Mouse (Mus musculus) layer of hippocampus, adult 11-12 months (tissue): ENCODE measurements around the gene Kctd5.
"Not testable (repeated sequence)": the region's sequence is repeated elsewhere in the genome, so short reads cannot be mapped to it uniquely, and the experiment has no call there.

Source experiments
- DNase-seq: peaks from one replicate; pipeline ENCODE4 v3.0.0; 2022; ENCODE audit warnings: low spot score

Kctd5 gene

DNA sequence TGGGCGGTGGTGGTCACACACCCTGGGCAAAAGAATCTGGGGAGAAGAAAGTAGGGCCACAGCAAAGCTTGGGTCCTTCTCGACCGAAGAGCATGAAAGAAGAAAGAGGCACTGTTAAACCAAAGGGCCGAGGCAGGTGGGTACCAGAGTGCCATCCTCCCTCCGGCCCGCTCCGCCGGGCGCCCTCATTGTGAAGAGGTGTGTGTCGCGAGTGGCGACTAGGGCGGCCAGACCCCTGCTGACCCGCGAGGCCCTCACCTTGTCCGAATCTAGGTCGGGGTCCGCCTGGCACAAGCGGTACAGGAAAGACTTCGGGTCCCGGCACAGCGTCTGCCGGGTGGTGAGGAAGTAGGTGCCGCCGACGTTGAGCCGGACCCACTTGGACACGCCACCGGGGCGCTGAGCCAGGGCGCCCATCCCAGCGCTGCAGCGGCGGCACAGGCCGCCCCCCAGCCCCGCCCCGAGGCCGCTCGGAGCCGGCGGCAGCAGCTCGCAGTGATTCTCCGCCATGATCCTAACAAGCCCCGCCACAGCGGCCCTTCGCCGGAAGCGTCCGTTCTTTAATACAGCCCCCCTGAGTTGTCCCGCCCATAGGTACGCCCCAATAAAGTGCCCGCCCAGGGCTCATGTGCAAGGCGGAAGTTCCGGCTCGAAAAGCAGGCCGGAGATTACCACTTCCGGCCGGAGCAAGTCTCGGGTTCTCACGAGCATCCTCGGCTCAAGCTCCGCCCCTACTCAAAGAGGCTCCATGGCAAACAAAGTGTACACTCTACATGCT lies at the start of gene Kctd5:
Kctd5 (minus strand) TSS at position 567 of the 778 bp plus-strand sequence.
- DNase-seq = peak; percentile 96

DNA sequence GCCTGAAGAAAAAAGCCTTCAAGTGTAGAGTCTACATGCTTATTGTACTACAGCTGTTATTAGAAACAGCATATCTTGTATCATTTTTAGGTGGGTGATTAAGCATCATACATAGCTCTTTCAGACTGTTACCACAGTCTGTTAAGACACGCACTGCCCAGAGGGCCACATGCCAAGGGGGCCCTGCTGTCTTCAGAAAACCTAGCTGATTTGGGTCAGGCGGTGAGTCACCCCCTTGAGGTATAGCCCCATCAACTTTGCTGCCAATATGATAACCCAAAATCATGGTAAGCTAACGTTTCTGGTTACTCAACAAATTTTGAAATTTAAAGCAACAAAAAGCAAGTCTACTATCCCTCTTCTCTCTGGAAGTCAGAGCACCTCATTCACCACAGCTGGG lies 46.2 kb upstream of the Kctd5 start:
- no peak for DNase-seq

DNA sequence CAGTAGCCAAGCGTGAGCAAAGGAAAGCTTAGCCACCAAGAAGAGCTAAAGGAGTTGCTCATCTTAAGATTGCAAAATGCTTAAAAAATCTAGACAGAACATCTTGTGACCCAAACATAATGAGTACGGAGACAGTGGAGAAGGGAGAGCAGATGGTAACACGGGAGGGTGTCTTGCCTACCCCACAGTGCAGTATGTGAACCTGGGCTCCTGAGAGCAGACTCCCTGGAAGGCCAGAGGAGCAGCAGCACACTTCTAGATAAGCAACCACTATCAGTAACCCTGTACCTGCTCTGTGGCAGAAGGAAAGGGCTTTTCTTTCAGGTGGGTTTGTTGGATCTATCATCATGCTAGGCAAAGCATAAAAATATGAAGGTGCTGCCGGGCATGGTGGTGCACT lies 39.7 kb upstream of the Kctd5 start:
- peak; percentile 25 for DNase-seq

DNA sequence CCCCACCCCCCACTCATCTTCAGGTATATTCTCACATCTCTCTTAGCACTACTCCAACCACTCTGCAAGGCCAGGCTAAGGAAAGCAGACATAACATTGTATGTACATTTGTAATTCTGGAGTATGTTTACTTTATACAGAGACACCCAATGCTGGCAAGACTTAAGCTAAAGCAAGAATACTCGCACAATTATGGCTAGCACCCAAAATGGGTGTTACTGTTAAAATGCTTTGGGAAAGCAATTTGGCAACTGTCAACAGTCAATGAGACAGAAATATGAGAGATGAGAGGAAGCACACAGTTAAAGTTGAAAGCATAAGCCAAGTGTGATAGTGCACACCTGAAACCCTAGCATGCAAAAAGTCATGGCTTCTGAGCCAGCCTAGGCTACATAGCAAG lies 38.0 kb upstream of the Kctd5 start:
- no peak for DNase-seq

DNA sequence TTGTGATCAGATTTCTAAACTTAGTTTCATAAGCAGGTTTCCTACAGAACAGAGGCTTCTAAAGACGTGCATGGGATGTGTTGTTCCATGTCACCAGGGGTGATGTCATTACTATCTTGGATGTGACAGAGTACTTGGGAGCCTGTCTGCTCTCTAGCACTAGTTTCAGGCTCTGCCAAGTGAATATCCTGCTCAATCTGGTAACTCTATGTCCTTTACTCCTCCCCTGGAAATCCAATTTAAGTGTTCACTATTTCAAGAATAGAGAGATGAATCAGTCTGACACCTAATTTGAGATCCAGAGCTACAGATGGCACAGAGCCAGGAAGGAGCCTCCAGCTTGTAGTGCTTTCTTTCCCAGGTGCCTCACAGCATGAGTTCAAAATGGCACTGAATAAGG lies 35.6 kb upstream of the Kctd5 start:
- DNase-seq = peak; percentile 22

DNA sequence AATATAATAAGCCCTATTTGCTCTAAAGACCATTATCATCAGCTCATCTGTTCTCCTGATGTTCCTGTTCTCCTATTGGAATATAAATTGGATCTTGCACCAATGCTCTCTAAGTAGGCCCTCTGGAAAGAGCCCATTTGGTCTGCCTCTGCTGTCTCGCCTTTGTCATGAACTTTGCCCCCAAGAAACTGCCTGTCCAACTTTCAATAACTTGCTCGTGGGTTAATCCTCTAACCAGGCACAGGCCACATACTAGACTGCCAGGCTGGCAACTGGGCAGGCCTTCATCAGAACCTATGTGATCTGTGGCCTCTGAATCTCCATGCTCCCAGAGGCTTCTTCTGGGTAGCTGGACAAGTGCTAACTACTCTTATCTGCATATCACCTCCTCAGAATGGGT lies 31.8 kb upstream of the Kctd5 start:
- no peak for DNase-seq

DNA sequence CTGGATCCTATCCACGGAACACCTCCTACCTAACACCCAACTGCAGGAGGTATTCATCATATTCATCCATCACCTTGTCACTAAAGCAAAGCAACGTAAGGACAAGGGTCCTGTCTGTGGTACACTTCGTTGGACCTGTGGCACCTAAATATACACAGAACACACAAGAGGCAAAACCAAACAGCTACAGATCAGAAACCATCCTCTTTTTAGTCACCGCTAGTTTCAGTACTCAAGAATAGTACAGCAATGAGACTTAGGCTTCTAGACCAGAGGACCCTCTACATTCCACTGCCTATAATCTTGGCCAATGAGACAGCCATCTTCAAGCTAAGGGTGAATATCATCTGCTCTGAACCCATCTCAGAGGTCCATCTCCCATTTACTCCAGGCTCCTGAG lies 25.1 kb upstream of the Kctd5 start:
- DNase-seq = no peak

DNA sequence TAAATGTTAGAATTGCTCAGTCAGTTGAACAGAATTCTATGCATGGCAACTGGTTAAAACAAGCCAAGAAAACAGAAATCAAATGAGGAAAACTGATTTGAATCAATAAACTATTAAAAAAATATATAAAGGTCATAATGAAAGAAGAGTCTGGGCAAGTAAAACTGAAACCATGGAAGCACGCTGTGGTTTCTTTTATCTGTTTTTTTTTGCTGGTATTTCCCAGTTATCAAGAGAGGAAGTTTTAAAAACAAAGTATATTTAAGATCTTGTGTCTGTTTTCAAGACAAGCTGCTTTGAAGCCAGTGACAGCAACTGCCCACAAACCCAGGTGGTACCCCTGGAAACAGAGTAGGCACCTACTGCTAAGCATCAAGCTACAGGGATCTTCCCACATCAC lies 17.3 kb upstream of the Kctd5 start:
- no peak for DNase-seq

DNA sequence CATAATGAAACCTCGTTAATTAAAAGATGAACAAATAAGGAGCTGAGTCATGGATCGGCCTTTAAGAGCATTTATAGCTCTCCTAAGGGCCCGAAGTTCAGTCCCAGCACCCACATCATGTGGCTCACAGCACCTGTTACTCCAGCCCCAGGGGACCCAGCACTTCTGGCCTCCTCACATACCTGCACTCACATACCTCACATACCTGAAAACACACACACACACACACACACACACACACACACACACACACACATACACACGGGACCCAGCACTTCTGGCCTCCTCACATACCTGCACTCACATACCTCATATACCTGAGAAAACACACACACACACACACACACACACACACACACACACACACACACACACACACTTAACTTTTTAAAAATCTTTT lies 13.1 kb upstream of the Kctd5 start:
- not testable (repeated sequence) for DNase-seq

DNA sequence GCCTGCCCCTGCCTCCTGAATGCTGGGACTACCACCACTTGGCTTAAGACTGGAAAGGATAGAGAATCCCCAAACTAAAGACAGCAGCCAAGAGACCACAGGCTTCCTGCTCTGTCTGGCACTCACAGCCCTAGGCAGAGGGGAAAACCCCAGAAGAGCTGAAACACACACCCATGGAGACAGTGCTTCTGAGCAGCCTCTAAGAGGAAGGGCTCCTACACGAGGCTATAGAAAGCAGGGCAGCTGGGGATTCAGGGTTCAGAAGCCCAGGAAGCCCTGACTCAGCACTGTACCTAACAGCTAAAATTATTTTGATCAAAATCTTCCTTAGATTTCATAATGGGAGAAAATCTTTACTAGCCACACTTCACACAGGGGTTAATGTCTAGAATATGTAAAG lies 11.3 kb upstream of the Kctd5 start:
- no peak for DNase-seq

DNA sequence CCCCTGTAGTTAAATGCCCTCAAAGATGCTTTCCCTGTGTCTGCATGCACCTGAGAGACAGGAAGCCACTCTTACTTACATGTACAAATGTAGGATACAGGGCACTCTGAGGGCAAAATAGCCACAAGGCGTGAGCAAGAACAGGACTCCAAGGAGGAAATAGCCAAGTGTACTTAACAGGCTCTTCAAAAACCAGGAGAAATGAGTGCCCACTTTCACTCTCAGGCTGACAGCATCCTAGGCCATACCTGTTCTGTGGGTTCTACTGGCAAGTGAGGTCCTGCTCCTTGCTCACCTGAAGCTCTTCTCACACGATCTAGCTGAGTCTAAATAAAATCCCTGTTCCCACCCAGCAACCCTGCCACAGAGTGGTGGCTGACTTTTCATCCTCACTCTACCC lies 3.8 kb upstream of the Kctd5 start:
- DNase-seq = no peak

DNA sequence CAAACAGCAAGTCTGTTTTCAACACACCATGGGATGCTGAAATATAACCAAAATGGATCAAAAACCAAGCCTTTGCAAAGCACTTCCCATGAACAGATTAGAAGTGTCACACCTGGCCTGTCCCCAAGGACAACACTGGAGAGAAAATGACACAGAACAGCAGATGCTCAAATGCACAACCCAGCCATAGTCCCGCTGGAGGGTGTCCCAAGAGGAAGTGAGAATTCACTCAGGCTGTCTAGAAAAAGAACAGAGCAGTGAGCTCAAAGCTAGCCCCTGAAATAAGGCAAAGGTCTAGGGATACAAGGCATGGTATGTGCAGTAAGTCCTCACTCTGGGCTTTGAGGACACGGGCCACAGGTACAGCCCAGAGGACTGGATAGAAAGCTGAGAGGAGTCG lies 3.8 kb downstream of the Kctd5 start:
- DNase-seq = no peak

DNA sequence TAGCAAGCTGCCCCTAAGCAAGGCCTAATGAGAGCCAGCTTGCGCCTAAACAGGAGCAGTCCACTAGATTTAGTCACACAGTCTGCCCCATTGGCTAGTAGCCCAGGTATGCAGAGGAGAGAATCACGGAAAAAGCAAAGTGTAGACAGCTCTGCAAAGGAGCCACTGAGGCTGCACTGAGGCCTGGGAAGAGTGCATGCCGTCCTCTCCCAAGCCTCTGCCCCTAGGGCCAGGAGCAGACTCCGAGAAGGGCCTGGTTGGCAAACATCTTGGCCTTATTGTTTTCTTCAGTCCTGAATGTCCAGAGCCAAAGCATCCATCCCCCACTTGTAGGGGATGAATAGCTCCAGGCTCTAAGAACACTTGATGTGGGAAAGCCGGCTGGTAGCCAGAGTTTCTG lies 5.0 kb downstream of the Kctd5 start:
- peak; percentile 32 for DNase-seq

DNA sequence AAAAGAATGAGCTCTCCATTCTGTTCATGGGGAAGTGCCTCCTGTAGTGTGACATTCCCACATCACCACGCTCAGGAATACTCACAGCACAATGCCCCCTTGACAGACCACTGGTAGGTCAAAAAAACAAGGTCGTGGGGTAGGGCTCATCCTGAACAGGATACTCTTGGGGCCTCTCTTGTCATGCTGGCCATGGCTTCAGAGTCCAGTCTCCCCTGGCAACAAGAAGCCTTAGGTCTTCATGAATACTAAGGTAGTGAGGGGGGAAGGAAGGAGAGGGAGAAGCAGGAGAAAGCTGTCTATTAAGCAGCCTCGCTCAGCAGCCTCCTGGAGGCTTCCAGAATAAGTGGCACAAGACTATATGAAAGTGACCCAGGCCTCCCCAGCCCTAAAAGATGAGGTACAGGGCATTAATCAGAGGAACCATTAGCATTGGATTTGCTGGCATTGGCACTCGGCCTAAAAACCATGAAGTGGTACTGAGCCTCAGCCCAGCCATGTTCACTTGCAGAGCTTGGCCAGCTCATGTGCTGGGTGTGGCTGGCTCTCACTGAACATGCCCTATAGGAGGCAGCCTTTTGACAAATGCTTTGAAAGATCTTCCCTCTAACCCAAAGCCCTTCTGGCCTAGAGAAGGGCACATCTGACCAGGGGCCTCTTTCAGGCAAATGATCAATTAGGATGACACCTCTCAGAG lies 10.7 kb downstream of the Kctd5 start:
- DNase-seq = no peak

DNA sequence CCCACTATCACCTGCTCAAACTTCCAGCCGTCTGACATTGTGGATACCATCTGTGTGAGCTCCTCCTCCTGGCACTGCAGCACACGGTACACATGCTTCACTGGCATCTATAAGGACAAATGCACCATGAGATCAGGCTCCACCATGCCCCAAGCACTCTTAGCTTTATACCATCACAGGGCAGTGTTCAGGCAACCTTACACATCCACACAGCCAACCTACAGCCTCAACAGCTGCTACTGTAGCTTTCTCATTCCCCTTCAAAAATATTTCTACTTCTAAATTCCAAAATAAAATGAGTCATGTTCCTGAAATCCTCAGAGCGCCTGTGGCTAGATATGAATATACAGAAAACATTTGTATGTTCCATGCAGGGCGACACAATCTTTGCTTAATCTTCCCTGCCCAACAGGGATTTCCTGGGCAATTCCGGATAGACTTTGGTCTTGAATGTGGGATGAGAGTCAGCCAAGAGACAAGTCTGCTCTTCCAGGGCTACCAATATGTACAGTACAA lies 15.5 kb downstream of the Kctd5 start:
- no peak for DNase-seq

DNA sequence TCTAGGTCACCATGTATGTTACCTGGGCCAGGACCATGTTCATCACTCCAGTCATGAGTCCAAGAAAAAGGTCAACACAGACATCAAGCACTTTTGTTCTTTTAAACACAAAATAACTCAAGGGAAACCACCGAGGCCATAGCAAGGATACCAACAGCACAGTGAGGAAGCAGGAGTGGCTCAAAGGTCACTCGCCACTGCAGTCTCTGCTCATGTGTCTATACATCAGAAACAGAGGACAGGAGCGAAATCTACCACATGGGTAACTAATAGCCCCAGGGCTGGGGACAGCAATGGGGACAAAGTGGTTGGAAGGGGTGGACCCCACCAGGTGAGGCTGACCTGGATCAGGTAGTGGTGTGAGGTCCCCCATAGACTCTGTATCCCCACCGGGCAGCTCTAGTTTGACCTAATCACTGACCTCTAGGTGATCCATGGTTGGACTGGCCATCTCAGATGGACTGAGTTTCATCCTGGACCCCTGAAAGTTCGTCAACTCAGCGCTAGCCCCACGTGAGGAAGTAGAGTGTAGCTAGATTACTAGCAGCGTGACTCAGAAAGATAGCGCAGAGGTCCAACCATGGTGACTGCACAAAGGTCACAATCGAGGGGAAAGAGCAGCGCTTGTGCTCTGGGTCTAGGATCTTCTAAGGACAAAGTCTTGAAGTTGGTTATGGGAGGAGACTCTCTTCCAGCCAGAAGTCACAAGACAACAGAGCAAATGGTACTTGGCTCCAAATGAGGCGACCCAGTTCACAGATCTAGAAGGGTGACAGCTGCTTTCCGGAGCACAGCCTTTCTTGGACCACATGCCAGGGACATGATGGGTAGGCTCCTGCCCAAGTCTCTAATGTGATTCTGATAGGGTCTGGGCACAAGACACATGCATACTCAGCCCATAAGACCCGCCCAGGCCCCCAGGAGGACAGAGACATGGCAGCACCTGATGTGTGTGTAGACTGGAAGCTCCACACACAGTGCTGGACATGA lies 16.4 kb downstream of the Kctd5 start:
- no peak for DNase-seq

DNA sequence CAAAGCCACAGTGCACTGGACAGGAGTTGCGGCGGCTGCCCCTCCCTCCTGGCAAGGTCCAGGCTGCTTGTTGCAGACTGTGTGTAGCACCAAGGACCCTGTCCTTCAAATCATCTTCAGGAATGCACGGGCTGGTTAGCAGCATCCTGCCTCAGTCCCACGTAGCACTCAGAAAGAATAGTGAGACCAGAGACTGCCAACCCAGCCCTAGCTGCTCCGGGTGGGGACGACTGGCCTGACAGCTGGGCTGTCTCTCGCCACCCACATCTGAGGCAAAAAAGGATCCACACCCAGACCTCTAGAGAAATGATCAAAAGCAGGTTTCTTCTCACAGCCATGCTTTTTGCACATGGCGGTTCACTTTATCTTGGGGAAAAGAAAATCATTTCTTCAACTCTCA lies 24.3 kb downstream of the Kctd5 start:
- no peak for DNase-seq

DNA sequence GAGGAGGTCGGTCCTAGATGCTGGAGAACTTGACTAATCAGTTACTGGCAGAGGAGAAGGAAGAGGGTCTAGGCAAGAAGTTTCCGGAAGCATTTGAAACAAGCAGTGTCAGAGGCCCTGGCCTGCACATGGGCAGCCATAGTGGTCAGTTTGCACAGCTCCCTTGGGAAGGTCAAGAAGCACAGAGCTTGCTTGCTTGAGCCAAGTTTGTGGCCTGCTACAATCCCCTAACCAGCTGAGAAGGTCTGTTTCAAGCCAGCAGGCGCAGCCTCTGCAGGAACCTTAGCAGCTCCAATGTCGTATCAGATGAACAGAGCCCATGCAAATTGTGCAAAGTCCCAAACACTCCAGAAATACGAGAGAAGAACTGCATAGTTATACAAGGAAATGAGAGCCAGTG lies 25.2 kb downstream of the Kctd5 start:
- DNase-seq = no peak

DNA sequence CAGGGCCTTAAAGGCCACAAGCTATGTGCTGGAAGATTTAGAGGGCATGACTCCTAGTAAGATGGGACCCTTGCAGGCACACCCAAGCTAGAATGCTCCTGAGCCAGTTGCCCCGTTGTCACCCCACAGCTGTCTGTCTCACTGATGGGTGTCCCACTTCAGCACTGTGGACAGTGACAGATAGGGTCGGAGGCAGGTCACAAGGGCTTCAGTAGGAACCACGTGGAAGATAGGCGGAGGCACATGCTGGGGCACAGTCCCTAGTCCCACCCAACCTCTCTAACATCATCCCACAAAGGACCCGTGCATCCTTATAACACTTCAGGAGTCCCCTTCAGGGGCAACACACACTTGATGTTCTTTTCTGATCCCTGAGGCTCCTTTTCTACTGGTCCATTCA lies 27.3 kb downstream of the Kctd5 start:
- DNase-seq = no peak

DNA sequence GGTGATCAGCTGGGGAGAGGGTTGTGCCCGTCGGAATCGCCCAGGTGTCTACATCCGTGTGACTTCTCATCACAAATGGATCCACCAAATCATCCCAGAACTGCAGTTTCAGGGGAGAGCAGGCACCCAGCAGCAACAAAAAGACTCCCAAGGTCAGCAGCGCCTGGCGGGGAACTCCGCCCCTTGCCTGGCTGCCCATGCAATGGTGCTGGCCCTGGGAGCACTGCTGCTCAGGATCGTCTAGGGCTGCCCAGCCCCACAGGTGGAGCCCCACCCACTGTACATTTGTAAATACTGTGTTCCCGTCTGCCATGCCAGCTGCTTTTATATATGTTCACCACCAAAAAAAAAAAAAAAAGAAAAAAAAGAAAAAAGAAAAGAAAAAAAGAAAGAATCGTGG lies 27.7 kb downstream of the Kctd5 start:
- DNase-seq = no peak

DNA sequence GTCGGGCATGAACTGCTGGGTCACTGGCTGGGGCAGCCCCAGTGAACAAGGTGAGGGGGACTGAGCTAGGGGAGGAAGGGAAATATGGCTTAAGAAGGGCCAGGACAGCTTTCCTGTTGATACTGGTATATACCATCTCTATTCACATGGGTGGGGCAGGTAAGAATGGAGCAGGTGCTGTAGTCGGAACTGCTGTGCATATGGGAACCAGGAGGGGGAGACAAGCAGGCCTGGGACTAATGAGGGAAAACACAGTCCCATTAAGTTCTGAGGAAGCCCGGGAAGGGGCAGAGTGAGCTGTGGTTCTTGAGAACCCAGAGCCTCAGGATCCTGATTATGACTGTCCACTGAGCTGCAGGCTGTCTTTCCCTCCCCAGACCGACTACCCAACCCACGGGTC lies 28.8 kb downstream of the Kctd5 start:
- DNase-seq = no peak

DNA sequence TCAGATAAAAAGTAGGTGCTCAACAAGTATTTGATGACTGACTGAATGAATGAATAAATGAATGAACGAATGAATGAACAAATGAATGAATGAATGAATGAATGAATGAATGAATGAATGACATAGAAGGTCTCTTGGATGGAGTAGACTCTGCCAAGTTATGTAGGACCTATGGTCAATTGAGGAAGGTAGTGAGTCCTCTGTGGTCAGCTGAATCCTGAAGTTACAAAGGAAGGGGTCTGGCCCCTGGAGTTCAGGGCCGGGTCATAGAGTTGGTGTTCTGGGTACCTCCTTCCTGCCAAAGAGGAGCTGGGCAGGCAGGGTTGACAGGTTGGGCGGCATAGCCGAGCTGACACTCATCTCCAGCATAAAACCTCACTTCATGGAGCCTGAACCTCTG lies 35.4 kb downstream of the Kctd5 start, which contains the start of gene Prss27:
Prss27 (plus strand) TSS at position 301 of the 400 bp plus-strand sequence.
- no peak for DNase-seq
